Mouse (Mus musculus) heart, embryonic 10.5 days (tissue): Measurements from ENCODE around the gene Ccdc110. TPM values are rescaled to one million over a fixed set of nuclear protein-coding genes. Genes with fewer than 3 reads are reported as not detected.

Experiments
- polyA plus RNA-seq: library from polyadenylated mRNA; unstranded; fragments of >200 nt; fragmentation: Nextera tagmentation; extraction: Ambion mirVana; gene quantifications from 2 replicates; pipeline ENCODE4 v1.2.1, GENCODE M21; 2016

The Ccdc110 gene
- polyA plus RNA-seq, 1 experiment from 2014 or later = 0.08 TPM

Other genes with a start within 250 kb of the Ccdc110 start
- gene Pdlim3, start 49.2 kb upstream of the Ccdc110 start, polyA plus RNA-seq = 148 and 236 TPM in 2 replicates
- gene 1700029J07Rik, start 40.6 kb downstream of the Ccdc110 start, polyA plus RNA-seq = 2.5 and 2.7 TPM in 2 replicates
- gene Ufsp2, start 40.9 kb downstream of the Ccdc110 start, polyA plus RNA-seq = 60.1 and 60.7 TPM in 2 replicates
- 0.44 and 0.54 TPM in 2 replicates for gene Lrp2bp, start 64.7 kb downstream of the Ccdc110 start, polyA plus RNA-seq
- 12.3 and 19.8 TPM in 2 replicates for gene Ankrd37, start 71.1 kb downstream of the Ccdc110 start, polyA plus RNA-seq
- gene Cfap97, start 217.2 kb downstream of the Ccdc110 start, polyA plus RNA-seq = 18.0 and 20.8 TPM in 2 replicates
- 2.3 and 3.7 TPM in 2 replicates for gene Snx25, start 217.5 kb downstream of the Ccdc110 start, polyA plus RNA-seq